ENCODE assay signal across 24 mouse cellular contexts in genomic region chr3:148107031-148107430, GRCm38 (mm10).
DNase-seq lines count a peak whose midpoint lies in the region; ATAC-seq lines count a peak whose summit lies in the region.
"Had no signal": no experiment of that assay in that cellular context is flagged by ENCODE, and none has a peak within 500 bp of the region (broad histone marks: within the 10 kb centered on the region; RNA-seq: fewer than 3 reads in every experiment).

No protein-coding gene starts in this region.

- no peak overlapping the region for H3K9ac ChIP-seq in forebrain, embryonic 14.5 days (ENCODE audit: low read length)
- no peak overlapping the region for H3K9ac ChIP-seq in forebrain, embryonic 16.5 days (replicated peaks; ENCODE audit: low read depth, low read length)
- no peak overlapping the region for H3K9ac ChIP-seq in embryonic facial prominence, embryonic 14.5 days (ENCODE audit: low read depth, low read length)
- no peak overlapping the region for H3K9ac ChIP-seq in neural tube, embryonic 15.5 days (replicated peaks)
- H3K9ac ChIP-seq: embryonic facial prominence, embryonic 12.5 days; embryonic facial prominence, embryonic 15.5 days; forebrain, embryonic 13.5 days; forebrain, postnatal 0 days had no signal

- H3K36me3 ChIP-seq in forebrain, embryonic 14.5 days (ENCODE audit: control insufficient read depth, insufficient read depth, low read length), result no peaks in the 10 kb centered on the region
- H3K36me3 ChIP-seq in forebrain, embryonic 16.5 days (ENCODE audit: control insufficient read depth, insufficient read depth), result no peaks in the 10 kb centered on the region
- no peaks in the 10 kb centered on the region for H3K36me3 ChIP-seq in embryonic facial prominence, embryonic 14.5 days (ENCODE audit: control insufficient read depth, insufficient read depth, low read length)
- H3K36me3 ChIP-seq in neural tube, embryonic 15.5 days, result no peaks in the 10 kb centered on the region
- H3K36me3 ChIP-seq: embryonic facial prominence, embryonic 12.5 days; embryonic facial prominence, embryonic 15.5 days; G1E had no signal

- 14% methylated on average over 1 of the region's 1 CpGs for WGBS in forebrain, embryonic 14.5 days
- WGBS in forebrain, embryonic 16.5 days, result 24% methylated on average over 1 of the region's 1 CpGs
- 51% methylated on average over 1 of the region's 1 CpGs for WGBS in embryonic facial prominence, embryonic 14.5 days
- 90% methylated on average over 1 of the region's 1 CpGs for WGBS in neural tube, embryonic 15.5 days

- DNase-seq in forebrain, embryonic 14.5 days (ENCODE audit: low spot score), result peak; percentile 16
- peak; percentile 4 for DNase-seq in 3134 (ENCODE audit: extremely low read depth, insufficient read length, low spot score)
- DNase-seq in Muller cell, postnatal 12 days (ENCODE audit: inconsistent ontology term), result peak; percentile 91
- peak; percentile 42 for DNase-seq in embryonic facial prominence, embryonic 14.5 days (ENCODE audit: low spot score)
- DNase-seq in thymus, postnatal 0 days (ENCODE audit: low spot score), result no peak
- DNase-seq: adrenal gland, adult 2 months; adrenal gland, postnatal 10 days; adrenal gland, postnatal 25 days; B cell, adult 2 months; cerebellum, adult 11-12 months; cerebellum, adult 2 months; cerebellum, adult 9-10 months; cerebellum, postnatal 10 days; cerebellum, postnatal 25 days; forebrain, postnatal 0 days had no signal

- no peaks in the 10 kb centered on the region for H3K4me1 ChIP-seq in forebrain, embryonic 14.5 days (ENCODE audit: control insufficient read depth, insufficient read depth, low read length)
- H3K4me1 ChIP-seq in forebrain, embryonic 16.5 days (replicated peaks; ENCODE audit: control insufficient read depth, insufficient read depth, low read length), result no peaks in the 10 kb centered on the region
- H3K4me1 ChIP-seq in embryonic facial prominence, embryonic 14.5 days (ENCODE audit: control insufficient read depth, insufficient read depth, low read length), result no peaks in the 10 kb centered on the region
- H3K4me1 ChIP-seq in neural tube, embryonic 15.5 days, result no peaks in the 10 kb centered on the region
- H3K4me1 ChIP-seq: embryonic facial prominence, embryonic 12.5 days; embryonic facial prominence, embryonic 15.5 days; forebrain, embryonic 13.5 days had no signal

- no peak overlapping the region for H3K4me2 ChIP-seq in forebrain, embryonic 14.5 days (ENCODE audit: low read length)
- no peak overlapping the region for H3K4me2 ChIP-seq in forebrain, embryonic 16.5 days (ENCODE audit: low read length)
- no peak overlapping the region for H3K4me2 ChIP-seq in embryonic facial prominence, embryonic 14.5 days (ENCODE audit: low read depth, low read length)
- no peak overlapping the region for H3K4me2 ChIP-seq in neural tube, embryonic 15.5 days
- H3K4me2 ChIP-seq: embryonic facial prominence, embryonic 12.5 days; embryonic facial prominence, embryonic 15.5 days; forebrain, embryonic 13.5 days had no signal

- no peaks in the 10 kb centered on the region for H3K27me3 ChIP-seq in forebrain, embryonic 14.5 days (replicated peaks; ENCODE audit: control insufficient read depth, insufficient read depth, low read length)
- no peaks in the 10 kb centered on the region for H3K27me3 ChIP-seq in forebrain, embryonic 16.5 days (replicated peaks; ENCODE audit: control insufficient read depth, insufficient read depth, low read length)
- no peaks in the 10 kb centered on the region for H3K27me3 ChIP-seq in embryonic facial prominence, embryonic 14.5 days (replicated peaks; ENCODE audit: control insufficient read depth, insufficient read depth, low read length)
- no peaks in the 10 kb centered on the region for H3K27me3 ChIP-seq in neural tube, embryonic 15.5 days (replicated peaks)
- H3K27me3 ChIP-seq: CH12.LX; embryonic facial prominence, embryonic 12.5 days; embryonic facial prominence, embryonic 15.5 days; forebrain, embryonic 13.5 days had no signal

- ATAC-seq in forebrain, embryonic 14.5 days, result no peak
- no peak for ATAC-seq in forebrain, embryonic 16.5 days
- no peak for ATAC-seq in embryonic facial prominence, embryonic 14.5 days (ENCODE audit: low read depth)
- ATAC-seq in neural tube, embryonic 15.5 days (ENCODE audit: low FRiP score), result no peak
- ATAC-seq in megakaryocyte, adult 5-6 weeks (ENCODE audit: poor library complexity, severe bottlenecking), result no peak
- ATAC-seq: CD4-positive, CD25-positive, alpha-beta regulatory T cell, adult 4 months; forebrain, embryonic 13.5 days; forebrain, postnatal 0 days had no signal

- no peaks in the 10 kb centered on the region for H3K9me3 ChIP-seq in forebrain, embryonic 14.5 days (replicated peaks; ENCODE audit: control insufficient read depth, low read length)
- no peaks in the 10 kb centered on the region for H3K9me3 ChIP-seq in forebrain, embryonic 16.5 days (ENCODE audit: control insufficient read depth, low read length)
- H3K9me3 ChIP-seq in embryonic facial prominence, embryonic 14.5 days (ENCODE audit: control insufficient read depth, low read length), result peaks cover 10% of the 10 kb centered on the region
- no peaks in the 10 kb centered on the region for H3K9me3 ChIP-seq in neural tube, embryonic 15.5 days (replicated peaks)
- H3K9me3 ChIP-seq: embryonic facial prominence, embryonic 12.5 days; embryonic facial prominence, embryonic 15.5 days; forebrain, embryonic 13.5 days had no signal

- H3K4me3 ChIP-seq in forebrain, embryonic 14.5 days (ENCODE audit: low read depth, low read length), result no peak overlapping the region
- H3K4me3 ChIP-seq in forebrain, embryonic 16.5 days (replicated peaks; ENCODE audit: low read length), result no peak overlapping the region
- H3K4me3 ChIP-seq in embryonic facial prominence, embryonic 14.5 days (ENCODE audit: low read depth, low read length), result no peak overlapping the region
- no peak overlapping the region for H3K4me3 ChIP-seq in neural tube, embryonic 15.5 days (replicated peaks)
- H3K4me3 ChIP-seq: embryonic facial prominence, embryonic 12.5 days; embryonic facial prominence, embryonic 15.5 days; forebrain, embryonic 13.5 days had no signal

- no peak overlapping the region for H3K27ac ChIP-seq in forebrain, embryonic 14.5 days (ENCODE audit: low read depth, low read length)
- no peak overlapping the region for H3K27ac ChIP-seq in forebrain, embryonic 16.5 days (ENCODE audit: low read length)
- no peak overlapping the region for H3K27ac ChIP-seq in embryonic facial prominence, embryonic 14.5 days (replicated peaks; ENCODE audit: low read depth, low read length)
- no peak overlapping the region for H3K27ac ChIP-seq in neural tube, embryonic 15.5 days (replicated peaks)
- H3K27ac ChIP-seq: embryonic facial prominence, embryonic 12.5 days; embryonic facial prominence, embryonic 15.5 days; forebrain, embryonic 13.5 days had no signal
